Mouse (Mus musculus): ENCODE data around the gene Srbd1. TPM values are rescaled to one million over a fixed set of nuclear protein-coding genes. Genes with fewer than 3 reads are reported as not detected.

Gene Srbd1
- polyA plus RNA-seq (2014; fragmentation: Nextera tagmentation; extraction: Ambion mirVana) = 9.7 and 12.0 TPM in 2 replicates

- Histone ChIP-seq H3K27ac (ENCODE audit: low read depth, low read length) (peak within 1 kb of the TSS; percentile 36; the same call in 1 of the 2 replicates), H3K9me3 (ENCODE audit: control insufficient read depth, low read length) (no peaks in the 10 kb centered on the region), H3K4me3 (ENCODE audit: low read depth, low read length) (peak within 1 kb of the TSS; percentile 71), H3K36me3 (ENCODE audit: control insufficient read depth, insufficient read depth, low read length) (no peaks in the 10 kb centered on the region), H3K9ac (ENCODE audit: low read length) (peak within 1 kb of the TSS; percentile 78), H3K4me2 (ENCODE audit: low read depth) (peak within 1 kb of the TSS; percentile 88), H3K27me3 (ENCODE audit: control insufficient read depth, insufficient read depth, low read length) (no peaks in the 10 kb centered on the region), H3K4me1 (ENCODE audit: control insufficient read depth, insufficient read depth, low read length) (peaks cover 6% of the 10 kb centered on the region)
- WGBS = 1% methylated on average over 29 of the region's 45 CpGs
- ATAC-seq (ENCODE audit: insufficient read depth, low FRiP score, low TSS enrichment) (peak; percentile 92), DNase-seq (ENCODE audit: low spot score) (peak; percentile 94)
Measured at GRCm38 (mm10) chr17:86145079-86145951, at the start of gene Srbd1. TSS of gene Srbd1 (minus strand) at chr17:86145175.

GRCm38 (mm10) chr17:86193979-86194378 lies 49.0 kb upstream of the Srbd1 start:
- Histone ChIP-seq H3K9me3 (ENCODE audit: control insufficient read depth, low read length) (no peaks in the 10 kb centered on the region), H3K27ac (ENCODE audit: low read depth, low read length) (no peak overlapping the region), H3K4me2 (ENCODE audit: low read depth) (no peak overlapping the region), H3K9ac (ENCODE audit: low read length) (no peak overlapping the region), H3K4me1 (ENCODE audit: control insufficient read depth, insufficient read depth, low read length) (no peaks in the 10 kb centered on the region), H3K36me3 (ENCODE audit: control insufficient read depth, insufficient read depth, low read length) (no peaks in the 10 kb centered on the region), H3K27me3 (ENCODE audit: control insufficient read depth, insufficient read depth, low read length) (no peaks in the 10 kb centered on the region), H3K4me3 (ENCODE audit: low read depth, low read length) (no peak overlapping the region)
- no peak for ATAC-seq (ENCODE audit: insufficient read depth, low FRiP score, low TSS enrichment)
- 96% methylated on average over 6 of the region's 6 CpGs for WGBS
- DNase-seq (ENCODE audit: low spot score) = no peak

- Histone ChIP-seq H3K9ac (ENCODE audit: low read length) (no peak overlapping the region), H3K4me2 (ENCODE audit: low read depth) (no peak overlapping the region), H3K4me1 (ENCODE audit: control insufficient read depth, insufficient read depth, low read length) (no peaks in the 10 kb centered on the region), H3K4me3 (ENCODE audit: low read depth, low read length) (no peak overlapping the region), H3K27me3 (ENCODE audit: control insufficient read depth, insufficient read depth, low read length) (no peaks in the 10 kb centered on the region), H3K36me3 (ENCODE audit: control insufficient read depth, insufficient read depth, low read length) (no peaks in the 10 kb centered on the region), H3K9me3 (ENCODE audit: control insufficient read depth, low read length) (no peaks in the 10 kb centered on the region), H3K27ac (ENCODE audit: low read depth, low read length) (no peak overlapping the region)
- 86% methylated on average over 1 of the region's 1 CpGs for WGBS
- ATAC-seq (ENCODE audit: insufficient read depth, low FRiP score, low TSS enrichment) = no peak
- no peak for DNase-seq (ENCODE audit: low spot score)
Measured at GRCm38 (mm10) chr17:86187777-86188176, 42.8 kb upstream of the Srbd1 start.

- no peak for DNase-seq (ENCODE audit: low spot score)
- no peak overlapping the region for H3K4me2 ChIP-seq (ENCODE audit: low read depth)
- ATAC-seq (ENCODE audit: insufficient read depth, low FRiP score, low TSS enrichment) = no peak
- WGBS = 51% methylated on average over 7 of the region's 7 CpGs
- no peak overlapping the region for H3K9ac ChIP-seq (ENCODE audit: low read length)
- H3K4me1 ChIP-seq (ENCODE audit: control insufficient read depth, insufficient read depth, low read length) = no peaks in the 10 kb centered on the region
- H3K27me3 ChIP-seq (ENCODE audit: control insufficient read depth, insufficient read depth, low read length) = no peaks in the 10 kb centered on the region
- no peaks in the 10 kb centered on the region for H3K36me3 ChIP-seq (ENCODE audit: control insufficient read depth, insufficient read depth, low read length)
- no peaks in the 10 kb centered on the region for H3K9me3 ChIP-seq (ENCODE audit: control insufficient read depth, low read length)
- H3K27ac ChIP-seq (ENCODE audit: low read depth, low read length) = no peak overlapping the region
- no peak overlapping the region for H3K4me3 ChIP-seq (ENCODE audit: low read depth, low read length)
Measured at GRCm38 (mm10) chr17:86185584-86185983, 40.6 kb upstream of the Srbd1 start.

GRCm38 (mm10) chr17:86184552-86185209 lies 39.7 kb upstream of the Srbd1 start:
- no peak overlapping the region for H3K27ac ChIP-seq (ENCODE audit: low read depth, low read length)
- 83% methylated on average over 9 of the region's 9 CpGs for WGBS
- ATAC-seq (ENCODE audit: insufficient read depth, low FRiP score, low TSS enrichment) (no peak), DNase-seq (ENCODE audit: low spot score) (no peak)
- H3K9me3 ChIP-seq (ENCODE audit: control insufficient read depth, low read length) = no peaks in the 10 kb centered on the region
- no peaks in the 10 kb centered on the region for H3K4me1 ChIP-seq (ENCODE audit: control insufficient read depth, insufficient read depth, low read length)
- no peaks in the 10 kb centered on the region for H3K36me3 ChIP-seq (ENCODE audit: control insufficient read depth, insufficient read depth, low read length)
- H3K9ac ChIP-seq (ENCODE audit: low read length) = no peak overlapping the region
- H3K27me3 ChIP-seq (ENCODE audit: control insufficient read depth, insufficient read depth, low read length) = no peaks in the 10 kb centered on the region
- H3K4me2 ChIP-seq (ENCODE audit: low read depth) = no peak overlapping the region
- H3K4me3 ChIP-seq (ENCODE audit: low read depth, low read length) = no peak overlapping the region

- H3K4me3 ChIP-seq (ENCODE audit: low read depth, low read length) = no peak overlapping the region
- no peaks in the 10 kb centered on the region for H3K27me3 ChIP-seq (ENCODE audit: control insufficient read depth, insufficient read depth, low read length)
- H3K9ac ChIP-seq (ENCODE audit: low read length) = no peak overlapping the region
- DNase-seq (ENCODE audit: low spot score) = no peak
- H3K4me1 ChIP-seq (ENCODE audit: control insufficient read depth, insufficient read depth, low read length) = no peaks in the 10 kb centered on the region
- WGBS = 31% methylated on average over 2 of the region's 2 CpGs
- H3K36me3 ChIP-seq (ENCODE audit: control insufficient read depth, insufficient read depth, low read length) = no peaks in the 10 kb centered on the region
- no peak for ATAC-seq (ENCODE audit: insufficient read depth, low FRiP score, low TSS enrichment)
- no peaks in the 10 kb centered on the region for H3K9me3 ChIP-seq (ENCODE audit: control insufficient read depth, low read length)
- H3K4me2 ChIP-seq (ENCODE audit: low read depth) = no peak overlapping the region
- no peak overlapping the region for H3K27ac ChIP-seq (ENCODE audit: low read depth, low read length)
Measured at GRCm38 (mm10) chr17:86183788-86184187, 38.8 kb upstream of the Srbd1 start.

- Histone ChIP-seq H3K27me3 (ENCODE audit: control insufficient read depth, insufficient read depth, low read length) (no peaks in the 10 kb centered on the region), H3K9me3 (ENCODE audit: control insufficient read depth, low read length) (no peaks in the 10 kb centered on the region), H3K4me2 (ENCODE audit: low read depth) (no peak overlapping the region), H3K27ac (ENCODE audit: low read depth, low read length) (no peak overlapping the region), H3K9ac (ENCODE audit: low read length) (no peak overlapping the region), H3K4me3 (ENCODE audit: low read depth, low read length) (no peak overlapping the region), H3K4me1 (ENCODE audit: control insufficient read depth, insufficient read depth, low read length) (no peaks in the 10 kb centered on the region), H3K36me3 (ENCODE audit: control insufficient read depth, insufficient read depth, low read length) (no peaks in the 10 kb centered on the region)
- WGBS = 81% methylated on average over 7 of the region's 7 CpGs
- ATAC-seq (ENCODE audit: insufficient read depth, low FRiP score, low TSS enrichment) = no peak
- DNase-seq (ENCODE audit: low spot score) = no peak
Measured at GRCm38 (mm10) chr17:86176722-86177121, 31.7 kb upstream of the Srbd1 start.

GRCm38 (mm10) chr17:86175516-86175915 lies 30.5 kb upstream of the Srbd1 start:
- 76% methylated on average over 8 of the region's 9 CpGs for WGBS
- Histone ChIP-seq H3K9me3 (ENCODE audit: control insufficient read depth, low read length) (no peaks in the 10 kb centered on the region), H3K36me3 (ENCODE audit: control insufficient read depth, insufficient read depth, low read length) (no peaks in the 10 kb centered on the region), H3K4me1 (ENCODE audit: control insufficient read depth, insufficient read depth, low read length) (peaks cover 4% of the 10 kb centered on the region; the same call in 1 of the 2 replicates), H3K4me2 (ENCODE audit: low read depth) (no peak overlapping the region), H3K9ac (ENCODE audit: low read length) (no peak overlapping the region), H3K27ac (ENCODE audit: low read depth, low read length) (no peak overlapping the region), H3K4me3 (ENCODE audit: low read depth, low read length) (no peak overlapping the region), H3K27me3 (ENCODE audit: control insufficient read depth, insufficient read depth, low read length) (no peaks in the 10 kb centered on the region)
- ATAC-seq (ENCODE audit: insufficient read depth, low FRiP score, low TSS enrichment) (no peak), DNase-seq (ENCODE audit: low spot score) (no peak)

All from neural tube, embryonic 11.5 days (tissue).